Mouse (Mus musculus) CD4-positive naive resting alpha-beta T cell, adult 76 days (primary cell): ENCODE measurements around the gene Mettl3. TPM values are rescaled to one million over a fixed set of nuclear protein-coding genes. Genes with fewer than 3 reads are reported as not detected.

ENCODE experiments used
- total RNA-seq: library from RNA; stranded (reverse); gene quantifications from one replicate; pipeline ENCODE4 v1.2.4, GENCODE M21; 2023

Mettl3 gene
- 67.4 TPM for total RNA-seq

DNA sequence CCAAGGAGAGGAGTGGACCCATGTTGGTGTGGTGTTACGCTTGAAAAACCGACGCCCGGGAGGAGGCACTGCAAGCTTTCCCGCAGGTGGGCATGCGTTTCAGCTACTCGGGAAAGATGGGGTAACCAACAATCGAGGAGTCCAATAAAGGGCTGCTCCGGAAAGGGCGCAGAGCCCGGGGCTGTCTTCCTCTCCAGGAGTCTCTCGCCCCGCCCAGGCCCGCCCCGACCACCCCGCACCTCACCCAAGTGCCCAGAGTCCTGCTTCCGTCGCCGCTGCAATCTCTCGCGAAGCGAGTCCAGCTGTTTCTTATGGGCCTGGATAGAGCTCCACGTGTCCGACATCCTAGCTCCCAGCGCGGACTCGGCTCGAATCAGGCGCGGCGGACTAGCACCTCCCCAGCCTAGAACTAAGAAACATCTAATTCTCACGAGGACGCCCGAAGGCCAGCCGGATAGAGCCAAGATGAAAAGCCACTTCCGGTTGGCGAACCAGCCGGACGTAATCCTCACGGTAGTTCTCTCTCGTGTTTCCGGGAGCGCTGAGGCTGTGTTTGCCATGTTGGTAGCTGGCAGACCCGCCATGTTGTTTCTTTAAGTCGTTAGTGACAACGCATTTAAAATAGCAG is at the start of gene Mettl3:
Mettl3 (minus strand) TSS at position 485 of the 628 bp plus-strand sequence.

GRCm38 (mm10) chr14:52327910-52328812 is 23.2 kb upstream of the Mettl3 start, which contains the start of gene Sall2:
Gene Sall2 (minus strand): TSS chr14:52328762.

GRCm38 (mm10) chr14:52278932-52279746 is 25.8 kb downstream of the Mettl3 start, which contains the start of the genes Tox4 and Rab2b:
Gene Tox4 (plus strand): TSS chr14:52279146.
Gene Rab2b (minus strand): TSS chr14:52279545.

DNA sequence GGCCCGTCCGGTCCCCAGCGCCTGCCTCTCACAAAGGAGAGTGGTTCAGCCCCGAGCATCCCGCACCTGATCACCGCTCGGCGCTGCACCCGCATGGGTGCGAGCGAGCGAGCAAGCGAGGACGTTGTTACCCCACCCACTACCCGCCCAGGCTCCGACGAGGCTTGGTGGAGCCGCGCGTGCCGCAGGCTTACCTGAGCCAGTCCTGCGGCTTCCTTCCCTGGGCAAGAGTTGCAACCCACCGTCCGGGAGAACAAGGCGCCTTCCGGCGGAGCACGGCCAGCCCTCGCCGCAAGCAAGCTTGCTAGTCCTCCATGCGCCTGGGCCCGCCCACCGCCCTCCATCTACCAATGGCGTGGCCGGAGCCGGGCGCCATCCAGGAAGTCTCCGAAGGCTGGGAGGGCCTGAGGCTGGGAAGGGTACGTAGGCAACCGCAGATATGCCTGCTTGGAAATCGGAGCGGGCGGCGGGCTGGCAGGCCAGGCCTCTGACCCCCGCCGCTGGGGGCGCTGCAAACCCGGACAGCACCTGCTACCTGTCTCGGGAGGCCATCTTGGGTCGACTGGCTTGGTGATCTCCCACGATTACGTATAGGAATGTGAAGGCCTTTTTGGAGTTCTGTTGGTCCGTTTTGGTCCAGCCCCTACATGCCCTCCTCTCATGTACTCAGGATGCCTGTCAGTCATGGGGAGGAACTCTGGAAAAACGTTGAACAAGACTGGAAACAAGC is 47.3 kb downstream of the Mettl3 start, which contains the start of gene Chd8:
Chd8 (minus strand) TSS at position 297 of the 730 bp plus-strand sequence.

Other genes with a start within 250 kb of the Mettl3 start
- gene Hnrnpc, start 201.1 kb downstream of the Mettl3 start, total RNA-seq: 508 TPM
- gene Rpgrip1, start 194.4 kb downstream of the Mettl3 start, total RNA-seq: 16.8 TPM
- gene Supt16, start 107.7 kb downstream of the Mettl3 start, total RNA-seq: 67.1 TPM
- 241 TPM for gene Chd8, start 47.3 kb downstream of the Mettl3 start, total RNA-seq
- 112 TPM for gene Tox4, start 26.0 kb downstream of the Mettl3 start, total RNA-seq
- 16.2 TPM for gene Rab2b, start 25.6 kb downstream of the Mettl3 start, total RNA-seq
- 3.6 TPM for gene Sall2, start 23.6 kb upstream of the Mettl3 start, total RNA-seq
- gene Olfr1513, start 51.3 kb upstream of the Mettl3 start, total RNA-seq: not detected
- not detected for gene Olfr1512, start 74.0 kb upstream of the Mettl3 start, total RNA-seq
- not detected for gene Olfr1511, start 92.3 kb upstream of the Mettl3 start, total RNA-seq
- not detected for gene Olfr1510, start 109.2 kb upstream of the Mettl3 start, total RNA-seq
- not detected for gene Olfr1509, start 137.9 kb upstream of the Mettl3 start, total RNA-seq
- not detected for gene Olfr1508, start 162.4 kb upstream of the Mettl3 start, total RNA-seq
- gene Olfr1507, start 190.6 kb upstream of the Mettl3 start, total RNA-seq: not detected